ENCODE assay signal across 9 mouse cellular contexts in genomic region chr6:127767706-127768493, GRCm38 (mm10). TPM values are rescaled to one million over a fixed set of nuclear protein-coding genes. Genes with fewer than 3 reads are reported as not detected.
DNase-seq lines count a peak whose midpoint lies in the region; ATAC-seq and TF ChIP-seq lines count a peak whose summit lies in the region.
"Had no signal": no experiment of that assay in that cellular context is flagged by ENCODE, and none has a peak within 500 bp of the region (broad histone marks: within the 10 kb centered on the region; RNA-seq: fewer than 3 reads in every experiment).

No protein-coding gene starts in this region.

- H3K36me3 ChIP-seq in forebrain, postnatal 0 days (ENCODE audit: insufficient read depth) = no peaks in the 10 kb centered on the region
- H3K36me3 ChIP-seq in hindbrain, embryonic 13.5 days = no peaks in the 10 kb centered on the region
- no peaks in the 10 kb centered on the region for H3K36me3 ChIP-seq in midbrain, embryonic 11.5 days (ENCODE audit: control insufficient read depth, insufficient read depth, low read length)
- no peaks in the 10 kb centered on the region for H3K36me3 ChIP-seq in stomach, embryonic 15.5 days

- H3K27ac ChIP-seq in forebrain, postnatal 0 days (ENCODE audit: low read depth, low read length) = peak overlapping the region; percentile 84
- H3K27ac ChIP-seq in hindbrain, embryonic 13.5 days = peak overlapping the region; percentile 89
- peak overlapping the region; percentile 61 for H3K27ac ChIP-seq in midbrain, embryonic 11.5 days (ENCODE audit: low read depth, low read length)
- no peak overlapping the region for H3K27ac ChIP-seq in stomach, embryonic 15.5 days

- intact Hi-C loops in left cerebral cortex, postnatal 36 days (cut with DNase I) = loop anchor here (2.0 to 5.0 kb wide), 5 partner anchors 74 to 226 kb away; no protein-coding TSS in a partner anchor

- TF ChIP-seq CTCF in forebrain, postnatal 0 days (IDR thresholded peaks at IDR 0.05; ENCODE audit: low read depth) = peak; percentile 33

- peak overlapping the region; percentile 84 for H3K4me2 ChIP-seq in forebrain, postnatal 0 days (ENCODE audit: low read depth)
- H3K4me2 ChIP-seq in hindbrain, embryonic 13.5 days = peak overlapping the region; percentile 81
- peak overlapping the region; percentile 97 for H3K4me2 ChIP-seq in midbrain, embryonic 11.5 days
- H3K4me2 ChIP-seq in stomach, embryonic 15.5 days = peak overlapping the region; percentile 56

- WGBS in forebrain, postnatal 0 days = under 1% methylated on average over 48 of the region's 49 CpGs
- WGBS in hindbrain, embryonic 13.5 days = under 1% methylated on average over 49 of the region's 49 CpGs
- WGBS in midbrain, embryonic 11.5 days = under 1% methylated on average over 49 of the region's 49 CpGs
- WGBS in stomach, embryonic 15.5 days = 2% methylated on average over 49 of the region's 49 CpGs

- no peaks in the 10 kb centered on the region for H3K9me3 ChIP-seq in forebrain, postnatal 0 days (ENCODE audit: low read length)
- H3K9me3 ChIP-seq in hindbrain, embryonic 13.5 days = no peaks in the 10 kb centered on the region
- no peaks in the 10 kb centered on the region for H3K9me3 ChIP-seq in midbrain, embryonic 11.5 days (ENCODE audit: control insufficient read depth, low read length)
- no peaks in the 10 kb centered on the region for H3K9me3 ChIP-seq in stomach, embryonic 15.5 days

- ATAC-seq in forebrain, postnatal 0 days = peak; percentile 23
- ATAC-seq in hindbrain, embryonic 13.5 days (ENCODE audit: low FRiP score) = peak; percentile 25
- ATAC-seq in midbrain, embryonic 11.5 days (ENCODE audit: low FRiP score) = peak; percentile 40
- peak; percentile 73 for ATAC-seq in stomach, embryonic 15.5 days (ENCODE audit: insufficient read depth, low FRiP score, low read depth)

- peak overlapping the region; percentile 70 for H3K4me3 ChIP-seq in forebrain, postnatal 0 days (ENCODE audit: low read depth, low read length)
- peak overlapping the region; percentile 79 for H3K4me3 ChIP-seq in hindbrain, embryonic 13.5 days
- H3K4me3 ChIP-seq in midbrain, embryonic 11.5 days (ENCODE audit: low read depth, low read length) = peak overlapping the region; percentile 72
- H3K4me3 ChIP-seq in stomach, embryonic 15.5 days (replicated peaks) = peak overlapping the region; percentile 19; the same call in 1 of the 2 replicates

- peak overlapping the region; percentile 76 for H3K9ac ChIP-seq in forebrain, postnatal 0 days
- H3K9ac ChIP-seq in hindbrain, embryonic 13.5 days = peak overlapping the region; percentile 87
- H3K9ac ChIP-seq in midbrain, embryonic 11.5 days (ENCODE audit: low read length) = peak overlapping the region; percentile 77
- no peak overlapping the region for H3K9ac ChIP-seq in stomach, embryonic 15.5 days

- DNase-seq in adrenal gland, adult (ENCODE audit: inconsistent age in 2 of 2, low spot score in 1 of 2) = peak; percentile 55 to 80
- no peak for DNase-seq in adrenal gland, adult 8-10 months
- DNase-seq in cerebellum, adult 8-10 months = peak; percentile 36
- DNase-seq in forebrain, postnatal 0 days = peak; percentile 57
- peak; percentile 41 to 51 for DNase-seq in left cerebral cortex, postnatal 36 days (ENCODE audit: low spot score in 2 of 2)
- peak; percentile 98 for DNase-seq in midbrain, embryonic 11.5 days (ENCODE audit: low spot score, missing footprints)

- H3K4me1 ChIP-seq in forebrain, postnatal 0 days (ENCODE audit: insufficient read depth) = peaks cover 19% of the 10 kb centered on the region
- H3K4me1 ChIP-seq in hindbrain, embryonic 13.5 days (replicated peaks) = peaks cover 67% of the 10 kb centered on the region
- peaks cover 28% of the 10 kb centered on the region for H3K4me1 ChIP-seq in midbrain, embryonic 11.5 days (ENCODE audit: control insufficient read depth, insufficient read depth, low read length)
- H3K4me1 ChIP-seq in stomach, embryonic 15.5 days = peaks cover 15% of the 10 kb centered on the region; the same call in 1 of the 2 replicates

- no peaks in the 10 kb centered on the region for H3K27me3 ChIP-seq in forebrain, postnatal 0 days (ENCODE audit: insufficient read depth, low read length)
- H3K27me3 ChIP-seq in hindbrain, embryonic 13.5 days = peaks cover 15% of the 10 kb centered on the region
- peaks cover 25% of the 10 kb centered on the region for H3K27me3 ChIP-seq in midbrain, embryonic 11.5 days (ENCODE audit: control insufficient read depth, insufficient read depth, low read length)
- peaks cover 74% of the 10 kb centered on the region for H3K27me3 ChIP-seq in stomach, embryonic 15.5 days (replicated peaks)

RNA-seq across cellular contexts. Expression of gene Prmt8, which starts 1.4 kb away (rescaled TPM):
- under 1 TPM in 2 of 4 experiments, not detected in 2; 0.09 to 0.10 TPM for total RNA-seq in adrenal gland, adult 8-10 months (2022)
- 29.9 and 32.7 TPM in 2 replicates for total RNA-seq in forebrain, postnatal 0 days (2014; rRNA removed)
- 20.6 and 36.4 TPM in 2 replicates for polyA plus RNA-seq in forebrain, postnatal 0 days (2015; fragmentation: Nextera tagmentation; extraction: Ambion mirVana)
- 39.7 and 41.2 TPM in 2 replicates for polyA plus RNA-seq in hindbrain, embryonic 13.5 days (2015; fragmentation: Nextera tagmentation; extraction: Ambion mirVana)
- 10 to 100 TPM; 90.8 to 97.3 TPM for total RNA-seq in left cerebral cortex, postnatal 36 days (2021)
- 27.4 and 29.2 TPM in 2 replicates for polyA plus RNA-seq in midbrain, embryonic 11.5 days (2014; fragmentation: Nextera tagmentation; extraction: Ambion mirVana)
- polyA plus RNA-seq in stomach, embryonic 15.5 days (2015; fragmentation: Nextera tagmentation; extraction: Ambion mirVana) = 0.10 TPM in 1 of 2 replicates, not detected in the other
- total RNA-seq: gastrocnemius, adult 8-10 months had no signal

Comparison
In these comparisons a context has a peak if more than half of its experiments do, and no peak if none do; other contexts are left out.
1. ATAC-seq: peak in every context shown above with its lines; median percentile 73 in stomach, embryonic 15.5 days; 40 in midbrain, embryonic 11.5 days; 25 in hindbrain, embryonic 13.5 days; 23 in forebrain, postnatal 0 days.
2. H3K4me3 ChIP-seq: peak in every context shown above with its lines; median percentile 79 in hindbrain, embryonic 13.5 days; 72 in midbrain, embryonic 11.5 days; 70 in forebrain, postnatal 0 days; 19 in stomach, embryonic 15.5 days.
3. RNA of gene Prmt8, which starts 1.4 kb away (polyA plus RNA-seq): 39.7 to 41.2 TPM in hindbrain, embryonic 13.5 days, 20.6 to 36.4 TPM in forebrain, postnatal 0 days and 27.4 to 29.2 TPM in midbrain, embryonic 11.5 days; 0.10 TPM in stomach, embryonic 15.5 days; every median in the first group is over 10 times any median in the second.
4. Peak in every context shown above with its lines, with median percentiles within 50 percentile points of each other: H3K4me2 ChIP-seq.